Mouse (Mus musculus) stomach, embryonic 14.5 days (tissue): ENCODE results near the gene Sema4d. TPM values are rescaled to one million over a fixed set of nuclear protein-coding genes. Genes with fewer than 3 reads are reported as not detected.
A peak's percentile ranks its signal among the peaks of the same experiment; 100 is the strongest.

Experiments used
- ATAC-seq: fragments of 200-750 bp; cut with Nextera tagmentation; 2 replicates; pipeline ENCODE4 v1.8.0; 2017; ENCODE audit warnings: low read depth, moderate TSS enrichment; ENCODE audit not compliant: insufficient number of reproducible peaks, insufficient read depth, low FRiP score
- H3K27ac ChIP-seq: fragments of 300-500 bp; sonication (generic); 2 replicates; pipeline ENCODE4 v1.5.1; 2014; ENCODE audit warnings: mild to moderate bottlenecking, low read length, moderate library complexity, mixed read lengths
- H3K27me3 ChIP-seq: fragments of 300-500 bp; sonication (generic); 2 replicates; pipeline ENCODE4 v1.6.1; 2014; ENCODE audit warnings: low read length, control low read depth, mixed read lengths; ENCODE audit not compliant: control insufficient read depth, insufficient read depth
- H3K36me3 ChIP-seq: fragments of 300-500 bp; sonication (generic); 2 replicates; pipeline ENCODE4 v1.6.1; 2014; ENCODE audit warnings: mild to moderate bottlenecking, control low read depth, low read length, moderate library complexity, mixed read lengths; ENCODE audit not compliant: control insufficient read depth, insufficient read depth
- H3K4me1 ChIP-seq: fragments of 300-500 bp; sonication (generic); 2 replicates; pipeline ENCODE4 v1.6.1; 2014; ENCODE audit warnings: low read length, control low read depth, mixed read lengths; ENCODE audit not compliant: control insufficient read depth, insufficient read depth
- H3K4me2 ChIP-seq: fragments of 300-500 bp; sonication (generic); replicated peaks from 2 replicates; pipeline ENCODE4 v1.6.1; 2014; ENCODE audit warnings: low read depth, low read length, control low read depth
- H3K4me3 ChIP-seq: fragments of 300-500 bp; sonication (generic); 2 replicates; pipeline ENCODE4 v1.5.1; 2014; ENCODE audit warnings: low read depth, low read length, control low read depth
- H3K9ac ChIP-seq: fragments of 300-500 bp; sonication (generic); replicated peaks from 2 replicates; pipeline ENCODE4 v1.6.1; 2014; ENCODE audit warnings: low read depth, mild to moderate bottlenecking, control low read depth, low read length, moderate library complexity, mixed read lengths
- H3K9me3 ChIP-seq: fragments of 300-500 bp; sonication (generic); 2 replicates; pipeline ENCODE4 v1.6.1; 2016; ENCODE audit warnings: low read depth, low read length, control low read depth; ENCODE audit not compliant: control insufficient read depth
- WGBS: fragments of 180-500 bp; shearing (Covaris S2); extraction: QIAGEN DNeasy Blood & Tissue Kit; methylation state at CpG from one replicate; pipeline ENCODE4 v1.1.7; 2014; 5-methylcytosine and 5-hydroxymethylcytosine counted together
- polyA plus RNA-seq: library from polyadenylated mRNA; unstranded; fragments of >200 nt; fragmentation: Nextera tagmentation; extraction: Ambion mirVana; gene quantifications from 2 replicates; pipeline ENCODE4 v1.2.1, GENCODE M21; 2014

Gene Sema4d
- polyA plus RNA-seq, 1 experiment from 2014 or later, result 9.0 TPM

GRCm38 (mm10) chr13:51767513-51767912 is 26.0 kb downstream of the Sema4d start:
- WGBS, result 71% methylated on average over 8 of the region's 8 CpGs
- H3K27me3 ChIP-seq, result no peaks in the 10 kb centered on the region
- no peak overlapping the region for H3K27ac ChIP-seq
- no peaks in the 10 kb centered on the region for H3K4me1 ChIP-seq
- no peak overlapping the region for H3K4me2 ChIP-seq
- no peak overlapping the region for H3K4me3 ChIP-seq
- H3K9ac ChIP-seq, result no peak overlapping the region
- no peak for ATAC-seq
- H3K9me3 ChIP-seq, result no peaks in the 10 kb centered on the region
- no peaks in the 10 kb centered on the region for H3K36me3 ChIP-seq

GRCm38 (mm10) chr13:51766756-51767155 is 26.8 kb downstream of the Sema4d start:
- no peak for ATAC-seq
- Histone ChIP-seq H3K9me3 (no peaks in the 10 kb centered on the region), H3K4me1 (no peaks in the 10 kb centered on the region), H3K36me3 (no peaks in the 10 kb centered on the region), H3K4me2 (no peak overlapping the region), H3K9ac (no peak overlapping the region), H3K27ac (no peak overlapping the region), H3K4me3 (no peak overlapping the region), H3K27me3 (no peaks in the 10 kb centered on the region)
- WGBS, result 83% methylated on average over 4 of the region's 4 CpGs

- no peak for ATAC-seq
- Histone ChIP-seq H3K27ac (no peak overlapping the region), H3K27me3 (no peaks in the 10 kb centered on the region), H3K9me3 (no peaks in the 10 kb centered on the region), H3K9ac (no peak overlapping the region), H3K4me3 (no peak overlapping the region), H3K4me2 (no peak overlapping the region), H3K36me3 (no peaks in the 10 kb centered on the region), H3K4me1 (no peaks in the 10 kb centered on the region)
- WGBS, result 84% methylated on average over 5 of the region's 5 CpGs
Measured at GRCm38 (mm10) chr13:51765369-51765768, 28.2 kb downstream of the Sema4d start.

GRCm38 (mm10) chr13:51763019-51763698 is 30.4 kb downstream of the Sema4d start:
- H3K9ac ChIP-seq, result no peak overlapping the region
- no peak overlapping the region for H3K27ac ChIP-seq
- H3K9me3 ChIP-seq, result no peaks in the 10 kb centered on the region
- WGBS, result 84% methylated on average over 12 of the region's 12 CpGs
- no peak for ATAC-seq
- H3K36me3 ChIP-seq, result no peaks in the 10 kb centered on the region
- H3K4me2 ChIP-seq, result no peak overlapping the region
- no peaks in the 10 kb centered on the region for H3K27me3 ChIP-seq
- no peaks in the 10 kb centered on the region for H3K4me1 ChIP-seq
- H3K4me3 ChIP-seq, result no peak overlapping the region

- Histone ChIP-seq H3K36me3 (no peaks in the 10 kb centered on the region), H3K27me3 (no peaks in the 10 kb centered on the region), H3K4me1 (peaks cover 7% of the 10 kb centered on the region; the same call in 1 of the 2 replicates), H3K4me2 (no peak overlapping the region), H3K27ac (no peak overlapping the region), H3K4me3 (no peak overlapping the region), H3K9ac (no peak overlapping the region), H3K9me3 (no peaks in the 10 kb centered on the region)
- ATAC-seq, result no peak
- WGBS, result 73% methylated on average over 10 of the region's 10 CpGs
Measured at GRCm38 (mm10) chr13:51761186-51761813, 32.2 kb downstream of the Sema4d start.

GRCm38 (mm10) chr13:51759256-51759987 is 34.1 kb downstream of the Sema4d start:
- no peak overlapping the region for H3K9ac ChIP-seq
- no peak overlapping the region for H3K27ac ChIP-seq
- WGBS, result 90% methylated on average over 6 of the region's 6 CpGs
- H3K27me3 ChIP-seq, result no peaks in the 10 kb centered on the region
- no peak overlapping the region for H3K4me3 ChIP-seq
- no peak for ATAC-seq
- no peaks in the 10 kb centered on the region for H3K9me3 ChIP-seq
- H3K4me2 ChIP-seq, result no peak overlapping the region
- no peaks in the 10 kb centered on the region for H3K36me3 ChIP-seq
- peaks cover 14% of the 10 kb centered on the region for H3K4me1 ChIP-seq

GRCm38 (mm10) chr13:51758428-51758827 is 35.1 kb downstream of the Sema4d start:
- H3K9ac ChIP-seq, result no peak overlapping the region
- no peak for ATAC-seq
- H3K4me2 ChIP-seq, result no peak overlapping the region
- H3K36me3 ChIP-seq, result no peaks in the 10 kb centered on the region
- H3K4me1 ChIP-seq, result peaks cover 14% of the 10 kb centered on the region
- H3K4me3 ChIP-seq, result no peak overlapping the region
- no peak overlapping the region for H3K27ac ChIP-seq
- no peaks in the 10 kb centered on the region for H3K9me3 ChIP-seq
- no peaks in the 10 kb centered on the region for H3K27me3 ChIP-seq
- WGBS, result 71% methylated on average over 9 of the region's 9 CpGs

GRCm38 (mm10) chr13:51757099-51757498 is 36.4 kb downstream of the Sema4d start:
- no peak overlapping the region for H3K4me3 ChIP-seq
- peaks cover 20% of the 10 kb centered on the region for H3K4me1 ChIP-seq
- H3K27me3 ChIP-seq, result no peaks in the 10 kb centered on the region
- peak overlapping the region; percentile 66; the same call in 1 of the 2 replicates for H3K27ac ChIP-seq
- no peak for ATAC-seq
- no peaks in the 10 kb centered on the region for H3K36me3 ChIP-seq
- 67% methylated on average over 2 of the region's 2 CpGs for WGBS
- H3K9ac ChIP-seq, result no peak overlapping the region
- H3K4me2 ChIP-seq, result no peak overlapping the region
- H3K9me3 ChIP-seq, result no peaks in the 10 kb centered on the region
